In the genomic region with DNA sequence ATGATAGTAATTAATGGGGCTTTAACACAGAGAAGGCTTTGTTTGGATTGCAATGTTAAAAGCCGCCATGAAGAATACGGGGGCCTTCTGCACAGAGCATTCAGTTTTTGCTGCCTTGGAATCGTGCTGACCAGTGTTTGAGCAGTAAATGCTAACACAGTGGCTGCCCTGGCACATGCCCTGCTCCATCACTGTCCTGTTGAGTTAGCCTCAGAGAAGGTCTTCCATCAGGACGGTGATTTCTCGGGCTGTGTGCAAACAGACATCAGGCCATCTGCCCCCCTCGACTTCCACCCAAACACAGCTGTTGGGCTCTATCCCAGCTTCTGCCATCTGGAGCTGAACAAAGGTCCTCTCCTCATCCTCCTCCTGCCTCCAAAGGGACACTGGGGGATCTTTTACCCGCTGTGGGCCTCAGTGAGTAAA, we compare ENCODE assay signal across 15 mouse cellular contexts.
A peak's percentile ranks its signal among the peaks of the same experiment; 100 is the strongest.
DNase-seq lines count a peak whose midpoint lies in the region; ATAC-seq lines count a peak whose summit lies in the region.
"Had no signal": no experiment of that assay in that cellular context is flagged by ENCODE, and none has a peak within 500 bp of the region (broad histone marks: within the 10 kb centered on the region; RNA-seq: fewer than 3 reads in every experiment).

No protein-coding gene starts in this region.

- no peak overlapping the region for H3K9ac ChIP-seq in forebrain, embryonic 16.5 days (replicated peaks; ENCODE audit: low read depth, low read length)
- H3K9ac ChIP-seq in neural tube, embryonic 11.5 days (ENCODE audit: low read length), result no peak overlapping the region
- H3K9ac ChIP-seq: embryonic facial prominence, embryonic 13.5 days; stomach, embryonic 15.5 days had no signal

- no peaks in the 10 kb centered on the region for H3K9me3 ChIP-seq in forebrain, embryonic 16.5 days (ENCODE audit: control insufficient read depth, low read length)
- no peaks in the 10 kb centered on the region for H3K9me3 ChIP-seq in neural tube, embryonic 11.5 days (ENCODE audit: control insufficient read depth, low read length)
- H3K9me3 ChIP-seq: embryonic facial prominence, embryonic 13.5 days; stomach, embryonic 15.5 days had no signal

- DNase-seq in brain, adult 2 months (ENCODE audit: low read depth, low spot score), result peak; percentile 80
- peak; percentile 35 for DNase-seq in embryo, embryonic 10 days (ENCODE audit: low spot score)
- peak; percentile 40 for DNase-seq in neural tube, embryonic 11.5 days (ENCODE audit: low spot score)
- no peak for DNase-seq in heart, adult 9 months (ENCODE audit: low spot score in 2 of 2)
- no peak for DNase-seq in heart, postnatal 4 days
- no peak for DNase-seq in natural killer cell, adult 2 months (ENCODE audit: low spot score in 2 of 2)
- DNase-seq: adrenal gland, postnatal 14 days; cerebellum, adult 11-12 months; right cerebral cortex, postnatal 4 days had no signal

- ATAC-seq in forebrain, embryonic 16.5 days, result peak; percentile 74
- peak; percentile 71 for ATAC-seq in neural tube, embryonic 11.5 days (ENCODE audit: insufficient read depth, low FRiP score, low TSS enrichment)
- ATAC-seq: intestine, postnatal 0 days had no signal

- 13% methylated on average over 7 of the region's 7 CpGs for WGBS in forebrain, embryonic 16.5 days
- WGBS in neural tube, embryonic 11.5 days, result 27% methylated on average over 7 of the region's 7 CpGs

- no peaks in the 10 kb centered on the region for H3K36me3 ChIP-seq in forebrain, embryonic 16.5 days (ENCODE audit: control insufficient read depth, insufficient read depth)
- no peaks in the 10 kb centered on the region for H3K36me3 ChIP-seq in neural tube, embryonic 11.5 days (ENCODE audit: control insufficient read depth, insufficient read depth, low read length)
- H3K36me3 ChIP-seq: embryonic facial prominence, embryonic 13.5 days; stomach, embryonic 15.5 days had no signal

- H3K4me2 ChIP-seq in forebrain, embryonic 16.5 days (ENCODE audit: low read length), result no peak overlapping the region
- no peak overlapping the region for H3K4me2 ChIP-seq in neural tube, embryonic 11.5 days (ENCODE audit: low read depth)
- H3K4me2 ChIP-seq: embryonic facial prominence, embryonic 13.5 days; heart, embryonic 11.5 days; stomach, embryonic 15.5 days had no signal

- 0 out of 2 replicates have a peak, but pooled peaks cover 2% of the 10 kb centered on the region for H3K4me1 ChIP-seq in forebrain, embryonic 16.5 days (replicated peaks; ENCODE audit: control insufficient read depth, insufficient read depth, low read length)
- no peaks in the 10 kb centered on the region for H3K4me1 ChIP-seq in neural tube, embryonic 11.5 days (ENCODE audit: control insufficient read depth, insufficient read depth, low read length)

- H3K4me3 ChIP-seq in forebrain, embryonic 16.5 days (replicated peaks; ENCODE audit: low read length), result no peak overlapping the region
- no peak overlapping the region for H3K4me3 ChIP-seq in neural tube, embryonic 11.5 days (ENCODE audit: low read depth, low read length)
- H3K4me3 ChIP-seq: embryonic facial prominence, embryonic 13.5 days; myocyte; stomach, embryonic 15.5 days had no signal

- no peak overlapping the region for H3K27ac ChIP-seq in forebrain, embryonic 16.5 days (ENCODE audit: low read length)
- H3K27ac ChIP-seq in neural tube, embryonic 11.5 days (ENCODE audit: low read depth, low read length), result no peak overlapping the region
- H3K27ac ChIP-seq: embryonic facial prominence, embryonic 13.5 days; stomach, embryonic 15.5 days had no signal

- no peaks in the 10 kb centered on the region for H3K27me3 ChIP-seq in forebrain, embryonic 16.5 days (replicated peaks; ENCODE audit: control insufficient read depth, insufficient read depth, low read length)
- no peaks in the 10 kb centered on the region for H3K27me3 ChIP-seq in neural tube, embryonic 11.5 days (ENCODE audit: control insufficient read depth, insufficient read depth, low read length)
- H3K27me3 ChIP-seq: embryonic facial prominence, embryonic 13.5 days; stomach, embryonic 15.5 days had no signal

Comparison
In these comparisons a context has a peak if more than half of its experiments do, and no peak if none do; other contexts are left out.
1. DNase-seq: peak in brain, adult 2 months (single experiment), embryo, embryonic 10 days (single experiment) and neural tube, embryonic 11.5 days (single experiment); none in heart, adult 9 months (0 of 2), heart, postnatal 4 days (single experiment) and natural killer cell, adult 2 months (0 of 2).